Mouse (Mus musculus) spleen, postnatal 0 days (tissue): ENCODE measurements around the gene Cpsf3. TPM values are rescaled to one million over a fixed set of nuclear protein-coding genes. Genes with fewer than 3 reads are reported as not detected.

Experiments
- polyA plus RNA-seq: library from polyadenylated mRNA; unstranded; fragments of >200 nt; fragmentation: Nextera tagmentation; extraction: Ambion mirVana; gene quantifications from 2 replicates; pipeline ENCODE4 v1.2.1, GENCODE M21; 2015

The Cpsf3 gene
- 45.7 and 48.5 TPM in 2 replicates for polyA plus RNA-seq

DNA sequence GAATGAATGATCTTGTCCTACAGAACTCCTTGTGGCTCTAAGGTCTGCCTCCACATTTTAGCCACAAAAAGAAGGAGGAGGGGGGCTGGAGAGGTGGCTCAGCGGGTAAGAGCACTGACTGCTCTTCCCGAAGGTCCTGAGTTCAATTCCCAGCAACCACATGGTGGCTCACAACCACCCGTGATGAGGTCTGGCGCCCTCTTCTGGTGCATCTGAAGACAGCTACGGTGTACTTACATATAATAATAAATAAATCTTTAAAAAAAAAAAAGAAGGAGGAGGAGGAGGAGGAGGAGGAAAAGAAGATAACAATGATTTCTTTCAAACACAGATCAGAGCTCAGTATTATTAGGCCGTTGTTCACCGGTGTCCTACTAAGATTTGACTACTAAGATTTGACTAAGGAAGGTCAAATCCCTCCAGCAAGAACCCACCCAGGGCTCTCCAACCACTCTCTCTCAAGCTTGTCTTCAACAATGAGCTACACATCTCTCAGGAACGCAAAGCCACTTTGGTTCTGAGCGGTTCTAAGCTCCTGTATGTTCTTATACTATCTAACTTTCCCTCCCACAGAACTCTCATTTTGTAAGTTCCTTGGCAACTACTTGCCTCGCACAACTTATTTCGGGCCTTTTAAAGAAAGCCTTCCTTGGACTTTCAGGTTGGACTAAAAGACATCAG, at the start of gene Cpsf3:
Gene Cpsf3 (plus strand): TSS at position 631 of the 681 bp plus-strand sequence.

GRCm38 (mm10) chr12:21286243-21286622, 1.0 kb downstream of the Cpsf3 start, which contains the start of gene Itgb1bp1:
TSS of gene Itgb1bp1 (minus strand) at chr12:21286284.

GRCm38 (mm10) chr12:21315923-21316868, 31.0 kb downstream of the Cpsf3 start, which contains the start of gene Iah1:
TSS of gene Iah1 (plus strand) at chr12:21316389.

Other genes with a start within 250 kb of the Cpsf3 start
- 29.2 and 32.6 TPM in 2 replicates for gene Itgb1bp1, start 893 bp downstream of the Cpsf3 start, polyA plus RNA-seq
- gene Iah1, start 31.0 kb downstream of the Cpsf3 start, polyA plus RNA-seq: 28.1 and 32.7 TPM in 2 replicates
- gene Adam17, start 88.2 kb downstream of the Cpsf3 start, polyA plus RNA-seq: 20.1 and 21.1 TPM in 2 replicates
- 190 and 199 TPM in 2 replicates for gene Ywhaq, start 132.2 kb downstream of the Cpsf3 start, polyA plus RNA-seq